Mouse (Mus musculus) ES-E14 (cell line): ENCODE measurements around the gene Scn2b.

Source experiments
- MAFK ChIP-seq: IDR thresholded peaks from 2 replicates; pipeline ENCODE4 v1.6.1; 2014; ENCODE audit warnings: mild to moderate bottlenecking, low read depth, low read length, inconsistent platforms; ENCODE audit not compliant: insufficient read depth
- ZNF384 ChIP-seq: IDR thresholded peaks from 2 replicates; pipeline ENCODE4 v1.6.1; 2012; ENCODE audit warnings: low read depth, low read length, inconsistent platforms

DNA sequence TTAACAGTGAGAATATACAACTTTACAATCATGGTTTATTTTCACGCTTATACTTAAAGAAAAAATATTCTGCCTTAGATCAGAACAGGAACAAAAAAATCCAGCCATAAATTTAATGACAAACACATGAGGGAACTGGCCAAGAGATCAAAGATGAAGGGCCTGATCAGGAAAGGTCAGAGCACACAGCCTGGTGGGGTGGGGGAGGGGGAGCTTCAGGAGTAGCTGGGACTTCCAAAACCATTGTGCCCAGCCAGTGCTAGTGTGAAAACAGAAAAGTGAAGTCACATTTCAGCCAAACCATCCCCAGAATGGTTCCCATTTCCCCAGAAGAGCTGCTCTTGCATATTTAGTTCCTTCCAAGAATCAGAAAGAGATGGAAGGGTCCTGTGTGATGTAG is 15.1 kb upstream of the Scn2b start:
- TF ChIP-seq MAFK, result no peak
- no peak for TF ChIP-seq ZNF384
